Comparison of ENCODE assay signal across 18 mouse cellular contexts in the genomic region with DNA sequence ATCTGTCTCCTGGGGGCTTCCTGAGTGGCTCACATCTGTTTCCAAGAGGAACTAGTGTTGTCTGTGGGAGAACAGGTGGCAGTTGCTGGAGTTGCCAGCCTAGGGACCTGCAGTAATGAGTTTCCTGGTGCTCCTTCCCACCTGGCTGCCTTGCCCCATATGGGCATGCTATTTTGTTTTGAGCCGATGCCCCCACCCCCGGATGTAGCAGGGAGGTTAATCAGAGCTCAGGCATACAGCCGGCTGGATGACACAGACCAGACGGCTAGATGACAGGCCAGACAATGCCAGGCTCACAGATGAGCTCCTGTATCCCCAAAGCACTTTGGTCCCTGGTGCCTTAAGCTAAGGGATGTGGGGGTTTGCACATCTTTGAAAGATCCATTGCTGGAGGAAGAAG. TPM values are rescaled to one million over a fixed set of nuclear protein-coding genes. Genes with fewer than 3 reads are reported as not detected.
DNase-seq lines count a peak whose midpoint lies in the region; ATAC-seq and TF ChIP-seq lines count a peak whose summit lies in the region.
"Had no signal": no experiment of that assay in that cellular context is flagged by ENCODE, and none has a peak within 500 bp of the region (broad histone marks: within the 10 kb centered on the region; RNA-seq: fewer than 3 reads in every experiment).

No protein-coding gene starts in this region.

- WGBS in heart, embryonic 10.5 days, result 19% methylated on average over 4 of the region's 4 CpGs
- WGBS in kidney, postnatal 0 days, result 37% methylated on average over 4 of the region's 4 CpGs
- WGBS in forebrain, embryonic 10.5 days, result 76% methylated on average over 4 of the region's 4 CpGs

- no peak for DNase-seq in heart, embryonic 10.5 days (ENCODE audit: low spot score)
- no peak for DNase-seq in heart, postnatal 10 days
- DNase-seq in kidney, postnatal 0 days (ENCODE audit: low spot score), result no peak
- no peak for DNase-seq in kidney, postnatal 36 days
- DNase-seq in cerebellum, adult 8-10 months, result peak; percentile 50
- DNase-seq in c-Kit-positive CD71-positive TER-119-positive erythroid progenitor cells, embryonic 14.5 days (ENCODE audit: low spot score), result no peak
- no peak for DNase-seq in forebrain, embryonic 10.5 days (ENCODE audit: extremely low spot score, low spot score)
- DNase-seq: liver, embryonic 13.5 days; lung, embryonic 14.5 days; lung, postnatal 36 days had no signal

- peaks cover 61% of the 10 kb centered on the region for H3K4me1 ChIP-seq in heart, embryonic 10.5 days
- H3K4me1 ChIP-seq in kidney, postnatal 0 days (replicated peaks; ENCODE audit: insufficient read depth, low read length), result peaks cover 14% of the 10 kb centered on the region; the same call in 1 of the 2 replicates
- peaks cover 42% of the 10 kb centered on the region for H3K4me1 ChIP-seq in forebrain, embryonic 10.5 days

- no peaks in the 10 kb centered on the region for H3K9me3 ChIP-seq in heart, embryonic 10.5 days
- H3K9me3 ChIP-seq in kidney, postnatal 0 days (replicated peaks; ENCODE audit: low read length), result no peaks in the 10 kb centered on the region
- no peaks in the 10 kb centered on the region; the same call in 1 of the 2 replicates for H3K9me3 ChIP-seq in forebrain, embryonic 10.5 days
- H3K9me3 ChIP-seq: liver, embryonic 13.5 days had no signal

- H3K9ac ChIP-seq in kidney, postnatal 0 days (ENCODE audit: low read depth, low read length), result no peak overlapping the region
- H3K9ac ChIP-seq: forebrain, embryonic 12.5 days; limb, embryonic 13.5 days; liver, embryonic 13.5 days; lung, embryonic 14.5 days had no signal

- intact Hi-C loops in heart, postnatal 10 days (cut with DNase I), result no loop called here

- H3K36me3 ChIP-seq in heart, embryonic 10.5 days, result no peaks in the 10 kb centered on the region
- no peaks in the 10 kb centered on the region for H3K36me3 ChIP-seq in kidney, postnatal 0 days (ENCODE audit: insufficient read depth, low read length)
- H3K36me3 ChIP-seq in forebrain, embryonic 10.5 days (replicated peaks), result no peaks in the 10 kb centered on the region
- H3K36me3 ChIP-seq: forebrain, embryonic 12.5 days; limb, embryonic 13.5 days; liver, embryonic 13.5 days had no signal

- no peak overlapping the region for H3K4me3 ChIP-seq in heart, embryonic 10.5 days
- no peak overlapping the region for H3K4me3 ChIP-seq in kidney, postnatal 0 days (replicated peaks; ENCODE audit: low read depth, low read length)
- no peak overlapping the region for H3K4me3 ChIP-seq in forebrain, embryonic 10.5 days
- H3K4me3 ChIP-seq: forebrain, embryonic 12.5 days; limb, embryonic 13.5 days; liver, embryonic 13.5 days had no signal

- no peak for TF ChIP-seq CTCF in kidney, postnatal 0 days (IDR thresholded peaks at IDR 0.05; ENCODE audit: low read depth)

- no peak for ATAC-seq in kidney, postnatal 0 days (replicated peaks; ENCODE audit: low FRiP score, low read depth)
- ATAC-seq: hindbrain, embryonic 16.5 days; intestine, embryonic 16.5 days; Patski had no signal

- peaks cover 37% of the 10 kb centered on the region for H3K27me3 ChIP-seq in heart, embryonic 10.5 days (ENCODE audit: insufficient read depth, poor library complexity, severe bottlenecking)
- peaks cover 19% of the 10 kb centered on the region for H3K27me3 ChIP-seq in kidney, postnatal 0 days (ENCODE audit: insufficient read depth, low read length)
- H3K27me3 ChIP-seq in forebrain, embryonic 10.5 days (ENCODE audit: poor library complexity, severe bottlenecking), result peaks cover 47% of the 10 kb centered on the region

- peak overlapping the region; percentile 65 for H3K27ac ChIP-seq in heart, embryonic 10.5 days
- H3K27ac ChIP-seq in kidney, postnatal 0 days, result 0 out of 2 replicates have a peak overlapping the region, but pooled peaks have one; percentile 13
- no peak overlapping the region for H3K27ac ChIP-seq in forebrain, embryonic 10.5 days
- H3K27ac ChIP-seq: forebrain, embryonic 12.5 days; limb, embryonic 13.5 days; liver, embryonic 13.5 days; stomach, postnatal 0 days had no signal

- H3K4me2 ChIP-seq in kidney, postnatal 0 days (ENCODE audit: low read length), result no peak overlapping the region
- H3K4me2 ChIP-seq: forebrain, embryonic 12.5 days; limb, embryonic 13.5 days; liver, embryonic 13.5 days; lung, embryonic 14.5 days; midbrain, embryonic 11.5 days had no signal

RNA-seq across cellular contexts. Expression of a gene that starts 5.8 kb away (rescaled TPM):
- 10.0 and 19.0 TPM in 2 replicates for polyA plus RNA-seq in heart, embryonic 10.5 days (2016; fragmentation: Nextera tagmentation; extraction: Ambion mirVana)
- total RNA-seq in heart, postnatal 10 days (2021), result 100 to 1,000 TPM; 111 to 112 TPM
- 28.3 and 29.4 TPM in 2 replicates for polyA plus RNA-seq in kidney, postnatal 0 days (2015; fragmentation: Nextera tagmentation; extraction: Ambion mirVana)
- polyA plus RNA-seq in forebrain, embryonic 10.5 days (2016; fragmentation: Nextera tagmentation; extraction: Ambion mirVana), result 0.52 and 0.92 TPM in 2 replicates
- total RNA-seq: hematopoietic stem cell, adult 5-6 weeks had no signal

RNA-seq across cellular contexts. Expression of a gene that starts 56.8 kb away (rescaled TPM):
- polyA plus RNA-seq in heart, embryonic 10.5 days (2016; fragmentation: Nextera tagmentation; extraction: Ambion mirVana), result 72.2 and 73.5 TPM in 2 replicates
- 10 to 100 TPM; 47.4 to 55.5 TPM for total RNA-seq in heart, postnatal 10 days (2021)
- polyA plus RNA-seq in kidney, postnatal 0 days (2015; fragmentation: Nextera tagmentation; extraction: Ambion mirVana), result 51.6 and 54.4 TPM in 2 replicates
- 105 and 107 TPM in 2 replicates for polyA plus RNA-seq in forebrain, embryonic 10.5 days (2016; fragmentation: Nextera tagmentation; extraction: Ambion mirVana)
